Mouse (Mus musculus) limb, embryonic 12.5 days (tissue): ENCODE measurements at regions not wholly inside any gene's neighbourhood (a gene's known extent, or its start where the extent isn't known, plus 50 kb on each side); places are given as distances from the start of the nearest gene placed in this dataset.

Experiments used
- ATAC-seq: fragments of 200-750 bp; cut with Nextera tagmentation; 2 replicates; pipeline ENCODE4 v1.8.0; 2017; ENCODE audit warnings: low read depth, moderate TSS enrichment; ENCODE audit not compliant: insufficient number of reproducible peaks, insufficient read depth, low FRiP score, low TSS enrichment
- H3K27ac ChIP-seq: fragments of 300-500 bp; sonication (generic); 2 replicates; pipeline ENCODE4 v1.5.1; 2016; ENCODE audit warnings: mild to moderate bottlenecking, moderate library complexity
- H3K27me3 ChIP-seq: fragments of 300-500 bp; sonication (generic); 2 replicates; pipeline ENCODE4 v1.6.1; 2016; ENCODE audit warnings: mild to moderate bottlenecking, moderate library complexity
- H3K36me3 ChIP-seq: fragments of 300-500 bp; sonication (generic); 2 replicates; pipeline ENCODE4 v1.6.1; 2016; ENCODE audit warnings: mild to moderate bottlenecking, moderate library complexity
- H3K4me1 ChIP-seq: fragments of 300-500 bp; sonication (generic); replicated peaks from 2 replicates; pipeline ENCODE4 v1.6.1; 2016
- H3K4me2 ChIP-seq: fragments of 300-500 bp; sonication (generic); 2 replicates; pipeline ENCODE4 v1.6.1; 2016; ENCODE audit warnings: mild to moderate bottlenecking, moderate library complexity
- H3K4me3 ChIP-seq: fragments of 300-500 bp; sonication (generic); replicated peaks from 2 replicates; pipeline ENCODE4 v1.5.1; 2016; ENCODE audit warnings: mild to moderate bottlenecking
- H3K9ac ChIP-seq: fragments of 300-500 bp; sonication (generic); replicated peaks from 2 replicates; pipeline ENCODE4 v1.6.1; 2016; ENCODE audit warnings: mild to moderate bottlenecking, moderate library complexity
- H3K9me3 ChIP-seq: fragments of 300-500 bp; sonication (generic); 2 replicates; pipeline ENCODE4 v1.6.1; 2016; ENCODE audit warnings: mild to moderate bottlenecking, moderate library complexity
- WGBS: fragments of 180-500 bp; shearing (Covaris S2); methylation state at CpG from one replicate; pipeline ENCODE4 v1.1.7; 2016; 5-methylcytosine and 5-hydroxymethylcytosine counted together

- Histone ChIP-seq H3K27me3 (no peaks in the 10 kb centered on the region), H3K9me3 (no peaks in the 10 kb centered on the region), H3K4me3 (no peak overlapping the region), H3K27ac (no peak overlapping the region), H3K9ac (no peak overlapping the region), H3K4me2 (no peak overlapping the region), H3K4me1 (no peaks in the 10 kb centered on the region), H3K36me3 (peaks cover 32% of the 10 kb centered on the region)
- 93% methylated on average over 21 of the region's 21 CpGs for WGBS
- ATAC-seq, result no peak
These were observed 300.6 kb upstream of the Smim15 start for GRCm38 (mm10) chr13:107743464-107744218.

DNA sequence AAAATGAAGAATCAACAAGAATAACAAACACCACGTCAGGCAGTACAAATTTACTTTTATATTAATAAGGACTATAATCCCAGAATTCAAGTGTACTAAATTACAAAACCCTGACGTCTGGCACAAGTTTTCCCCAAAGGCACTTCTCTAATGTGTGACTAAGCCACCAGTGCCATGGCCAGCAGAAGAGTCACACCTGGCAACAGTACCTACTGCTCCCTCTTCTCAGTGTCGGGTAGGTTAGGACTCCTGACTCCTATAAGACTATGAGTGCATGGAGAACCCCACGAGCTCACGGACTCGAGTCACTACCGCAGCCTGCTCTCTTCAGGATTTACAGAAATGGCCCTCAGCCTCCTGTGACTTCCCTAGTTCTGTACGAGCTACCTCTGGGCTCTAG lies 307.7 kb upstream of the Smim15 start:
- H3K27me3 ChIP-seq, result no peaks in the 10 kb centered on the region
- no peak overlapping the region for H3K9ac ChIP-seq
- H3K4me2 ChIP-seq, result no peak overlapping the region
- ATAC-seq, result no peak
- H3K4me3 ChIP-seq, result no peak overlapping the region
- no peak overlapping the region for H3K27ac ChIP-seq
- WGBS, result 89% methylated on average over 8 of the region's 8 CpGs
- no peaks in the 10 kb centered on the region for H3K9me3 ChIP-seq
- H3K4me1 ChIP-seq, result no peaks in the 10 kb centered on the region
- H3K36me3 ChIP-seq, result peaks cover 10% of the 10 kb centered on the region; the same call in 1 of the 2 replicates

DNA sequence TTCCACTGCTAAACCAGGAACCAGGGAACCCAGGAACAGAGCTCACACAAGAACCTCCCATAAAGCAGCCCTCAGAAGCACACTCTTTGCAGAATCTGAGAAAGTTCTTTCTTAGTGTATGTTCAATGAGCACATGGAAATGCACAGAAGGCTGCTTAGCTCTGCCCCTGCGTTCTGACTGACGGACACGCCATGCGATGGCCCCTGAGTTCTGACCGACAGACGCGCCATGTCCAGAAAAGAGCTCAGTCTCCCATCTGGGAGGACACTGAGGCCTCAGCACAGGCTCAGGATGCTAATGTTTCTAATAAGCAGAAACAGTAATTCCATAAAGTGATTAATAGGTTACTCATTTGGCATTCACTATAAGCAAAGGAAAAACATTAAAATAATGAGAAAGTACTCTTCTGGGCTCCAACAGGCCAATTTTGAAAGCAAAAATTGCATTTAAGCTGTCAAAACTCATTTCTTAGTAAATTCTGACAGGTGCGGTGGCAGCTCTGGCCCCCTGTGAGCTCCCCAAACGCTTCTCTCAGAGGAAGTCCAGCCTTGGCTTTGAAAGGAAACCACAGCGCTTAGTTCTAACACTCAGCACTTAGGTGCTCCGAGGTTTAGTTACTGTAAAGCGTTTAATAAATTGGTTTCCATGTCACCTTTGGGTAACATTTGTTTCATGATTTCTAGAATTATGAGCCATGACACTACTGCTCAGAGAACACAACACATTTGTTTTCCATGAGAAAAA lies 309.9 kb upstream of the Smim15 start:
- no peak overlapping the region for H3K4me3 ChIP-seq
- H3K27ac ChIP-seq, result no peak overlapping the region
- peaks cover 28% of the 10 kb centered on the region for H3K36me3 ChIP-seq
- no peak overlapping the region for H3K9ac ChIP-seq
- no peaks in the 10 kb centered on the region for H3K27me3 ChIP-seq
- H3K4me1 ChIP-seq, result no peaks in the 10 kb centered on the region
- H3K4me2 ChIP-seq, result no peak overlapping the region
- WGBS, result 88% methylated on average over 12 of the region's 12 CpGs
- no peaks in the 10 kb centered on the region for H3K9me3 ChIP-seq
- no peak for ATAC-seq

- no peaks in the 10 kb centered on the region for H3K9me3 ChIP-seq
- H3K9ac ChIP-seq, result no peak overlapping the region
- no peak for ATAC-seq
- 94% methylated on average over 9 of the region's 9 CpGs for WGBS
- peaks cover 48% of the 10 kb centered on the region for H3K36me3 ChIP-seq
- no peak overlapping the region for H3K4me3 ChIP-seq
- no peak overlapping the region for H3K27ac ChIP-seq
- H3K4me2 ChIP-seq, result no peak overlapping the region
- H3K4me1 ChIP-seq, result no peaks in the 10 kb centered on the region
- no peaks in the 10 kb centered on the region for H3K27me3 ChIP-seq
These were observed 313.3 kb upstream of the Smim15 start for GRCm38 (mm10) chr13:107730976-107731375.

DNA sequence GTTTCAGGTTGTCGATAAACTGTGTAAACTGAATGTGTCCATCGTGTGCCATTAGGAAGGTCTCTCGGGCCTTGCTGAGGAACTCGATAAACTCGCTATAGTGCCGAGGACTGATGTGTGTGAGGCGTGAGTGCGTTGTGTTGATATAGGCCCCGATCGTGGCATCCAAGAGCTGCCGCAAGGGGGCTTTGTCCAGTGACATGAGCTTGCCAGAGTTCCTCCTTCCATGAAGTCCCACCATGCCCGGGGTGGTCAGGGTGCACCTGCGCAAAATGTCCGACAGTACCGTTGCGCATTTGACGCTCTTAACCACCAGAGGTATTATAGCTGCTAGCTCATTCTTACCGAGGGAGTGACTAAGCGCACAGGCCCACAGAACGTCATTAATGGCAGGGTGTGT lies 317.8 kb upstream of the Smim15 start:
- WGBS, result 95% methylated on average over 20 of the region's 20 CpGs
- ATAC-seq, result no peak
- Histone ChIP-seq H3K9ac (no peak overlapping the region), H3K27me3 (no peaks in the 10 kb centered on the region), H3K27ac (no peak overlapping the region), H3K4me2 (no peak overlapping the region), H3K9me3 (no peaks in the 10 kb centered on the region), H3K4me1 (no peaks in the 10 kb centered on the region), H3K36me3 (peaks cover 52% of the 10 kb centered on the region), H3K4me3 (no peak overlapping the region)

- no peaks in the 10 kb centered on the region for H3K9me3 ChIP-seq
- WGBS, result 82% methylated on average over 11 of the region's 11 CpGs
- ATAC-seq, result no peak
These were observed 322.3 kb upstream of the Smim15 start for GRCm38 (mm10) chr13:107721901-107722300.

DNA sequence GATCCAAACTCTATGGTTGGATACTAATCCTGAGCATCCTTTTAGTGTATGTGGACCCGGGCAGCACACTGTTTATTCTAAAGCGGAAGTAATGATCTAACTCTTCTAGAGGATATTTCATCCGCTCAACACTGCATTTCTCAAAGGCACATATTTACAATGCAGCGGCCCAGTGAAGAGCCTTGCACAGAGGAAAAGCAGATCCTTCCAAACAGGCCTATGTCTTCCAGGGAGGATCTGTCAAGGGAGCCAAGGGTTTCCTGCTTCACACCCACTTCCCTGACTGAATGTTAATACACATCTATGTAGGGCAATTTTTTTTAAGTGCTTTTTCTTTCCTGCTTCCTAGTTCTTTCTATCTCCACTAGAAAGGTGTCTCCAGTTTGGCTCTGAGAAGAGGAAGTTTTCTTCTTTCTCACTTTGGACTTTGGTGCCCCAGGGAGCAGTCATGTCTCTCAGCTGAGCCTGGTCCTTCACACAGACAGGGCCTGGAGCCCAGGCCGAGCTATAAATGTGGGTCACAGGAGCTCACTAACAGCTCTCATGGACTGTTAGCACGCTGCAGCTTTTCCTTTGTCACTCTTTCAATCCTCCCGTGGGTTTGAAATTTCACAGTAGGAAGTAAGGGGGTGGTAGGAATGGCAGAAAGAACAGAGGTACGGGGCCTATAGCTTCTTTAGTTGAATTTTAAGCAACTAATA lies 323.2 kb upstream of the Smim15 start:
- H3K4me1 ChIP-seq, result no peaks in the 10 kb centered on the region
- 73% methylated on average over 8 of the region's 8 CpGs for WGBS
- H3K9ac ChIP-seq, result no peak overlapping the region
- H3K4me3 ChIP-seq, result no peak overlapping the region
- H3K36me3 ChIP-seq, result peaks cover 4% of the 10 kb centered on the region; the same call in 1 of the 2 replicates
- H3K27ac ChIP-seq, result no peak overlapping the region
- no peak overlapping the region for H3K4me2 ChIP-seq
- no peak for ATAC-seq
- no peaks in the 10 kb centered on the region for H3K27me3 ChIP-seq
- no peaks in the 10 kb centered on the region for H3K9me3 ChIP-seq

More at GRCm38 (mm10) chr13:107721901-107722300, 322.3 kb upstream of the Smim15 start:
- H3K4me3 ChIP-seq, result no peak overlapping the region
- H3K36me3 ChIP-seq, result peaks cover 12% of the 10 kb centered on the region
- no peak overlapping the region for H3K9ac ChIP-seq
- no peaks in the 10 kb centered on the region for H3K27me3 ChIP-seq
- no peaks in the 10 kb centered on the region for H3K4me1 ChIP-seq
- no peak overlapping the region for H3K4me2 ChIP-seq
- H3K27ac ChIP-seq, result no peak overlapping the region

GRCm38 (mm10) chr13:107718973-107719620 lies 325.1 kb upstream of the Smim15 start:
- 57% methylated on average over 14 of the region's 14 CpGs for WGBS
- Histone ChIP-seq H3K27me3 (no peaks in the 10 kb centered on the region), H3K4me3 (no peak overlapping the region), H3K4me1 (no peaks in the 10 kb centered on the region), H3K4me2 (no peak overlapping the region), H3K9ac (no peak overlapping the region), H3K36me3 (no peaks in the 10 kb centered on the region), H3K9me3 (no peaks in the 10 kb centered on the region), H3K27ac (no peak overlapping the region)
- no peak for ATAC-seq

GRCm38 (mm10) chr13:107715616-107716015 lies 328.6 kb upstream of the Smim15 start:
- no peak for ATAC-seq
- 88% methylated on average over 4 of the region's 4 CpGs for WGBS
- no peak overlapping the region for H3K27ac ChIP-seq
- H3K4me1 ChIP-seq, result no peaks in the 10 kb centered on the region
- H3K27me3 ChIP-seq, result no peaks in the 10 kb centered on the region
- H3K9ac ChIP-seq, result no peak overlapping the region
- H3K4me2 ChIP-seq, result no peak overlapping the region
- no peaks in the 10 kb centered on the region for H3K36me3 ChIP-seq
- H3K4me3 ChIP-seq, result no peak overlapping the region
- H3K9me3 ChIP-seq, result no peaks in the 10 kb centered on the region

GRCm38 (mm10) chr13:107714001-107714400 lies 330.2 kb upstream of the Smim15 start:
- Histone ChIP-seq H3K27ac (no peak overlapping the region), H3K4me2 (no peak overlapping the region), H3K4me1 (no peaks in the 10 kb centered on the region), H3K9me3 (no peaks in the 10 kb centered on the region), H3K36me3 (no peaks in the 10 kb centered on the region), H3K9ac (no peak overlapping the region), H3K4me3 (no peak overlapping the region), H3K27me3 (no peaks in the 10 kb centered on the region)
- ATAC-seq, result no peak
- WGBS, result 83% methylated on average over 1 of the region's 1 CpGs
